Mouse (Mus musculus): ENCODE data around the gene Riiad1.

The Riiad1 gene

DNA sequence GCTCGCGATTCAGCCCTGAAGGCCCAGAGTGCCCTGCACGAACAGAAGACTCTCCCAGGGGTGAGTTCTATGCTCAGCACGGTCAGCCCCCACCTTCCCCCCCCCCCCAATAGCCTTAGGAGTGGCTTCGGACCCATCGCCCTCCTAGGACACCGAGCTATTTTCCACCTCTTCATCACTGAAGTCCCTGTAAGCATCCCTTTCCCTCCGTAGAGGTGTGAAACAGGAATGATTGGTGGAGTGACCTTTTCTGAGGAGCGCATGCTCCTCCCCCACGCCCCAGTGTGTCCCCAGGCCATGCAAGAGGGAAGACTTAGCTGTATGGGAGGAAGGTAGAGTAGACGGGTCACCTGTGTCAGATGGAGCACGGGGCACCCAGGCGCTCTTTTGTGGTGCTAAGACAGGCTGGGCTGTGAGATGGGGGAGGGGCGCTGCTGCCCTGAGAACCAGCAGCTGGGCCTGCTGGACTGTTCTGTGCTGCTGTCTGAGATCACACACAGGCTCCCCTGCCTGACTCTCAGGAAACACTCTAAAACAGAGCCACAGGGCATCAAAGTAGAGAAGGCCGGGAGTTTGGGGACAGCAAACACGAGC is at the start of gene Riiad1:
Gene Riiad1 (minus strand): TSS at position 51 of the 594 bp plus-strand sequence.
- in situ Hi-C loops (cut with MboI, MseI): no loop called here

DNA sequence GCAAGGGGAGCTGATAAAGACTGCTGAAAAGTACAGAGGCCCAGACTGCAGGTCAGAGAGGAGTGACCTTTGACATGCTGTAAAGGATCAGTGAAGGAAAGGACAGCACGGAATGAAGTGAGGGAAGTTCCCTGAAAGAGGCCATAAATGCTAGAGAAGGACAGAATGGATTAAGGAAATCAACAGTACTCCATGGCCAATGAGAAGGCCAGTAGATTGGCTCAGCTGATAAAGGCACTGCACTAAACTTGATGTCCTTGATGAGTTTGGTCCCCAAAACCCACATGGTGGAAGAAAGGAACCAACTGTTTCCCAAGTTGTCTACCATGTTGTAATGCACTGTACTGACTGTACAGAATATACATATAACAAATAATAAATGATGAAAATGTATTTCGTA is 46.6 kb upstream of the Riiad1 start:
- in situ Hi-C loops (cut with MboI, MseI): loop anchor here (10.0 kb wide), 1 partner anchor 78 kb away; no protein-coding TSS in a partner anchor

DNA sequence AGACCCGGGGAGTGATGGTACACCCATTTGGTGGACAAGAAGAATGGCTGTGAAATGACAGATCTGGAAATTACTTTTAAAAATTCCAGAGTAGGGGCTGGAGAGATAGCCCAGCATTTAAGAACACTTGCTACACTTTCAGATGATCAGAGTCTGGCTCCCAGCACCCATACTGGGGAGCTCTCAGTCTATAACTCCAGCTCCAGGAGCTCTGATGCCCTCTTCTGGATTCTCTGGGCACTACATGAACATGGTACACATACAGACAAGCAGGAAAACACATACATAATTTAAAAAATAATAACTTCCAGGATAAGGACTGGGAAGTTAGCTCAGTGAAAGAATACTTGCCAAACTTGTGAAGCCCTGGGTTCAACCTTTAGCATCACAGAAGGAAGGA is 26.5 kb upstream of the Riiad1 start:
- in situ Hi-C loops (cut with MboI, MseI): no loop called here

GRCm38 (mm10) chr3:94502243-94502642 is 22.1 kb upstream of the Riiad1 start:
- in situ Hi-C loops (cut with MboI, MseI): no loop called here

DNA sequence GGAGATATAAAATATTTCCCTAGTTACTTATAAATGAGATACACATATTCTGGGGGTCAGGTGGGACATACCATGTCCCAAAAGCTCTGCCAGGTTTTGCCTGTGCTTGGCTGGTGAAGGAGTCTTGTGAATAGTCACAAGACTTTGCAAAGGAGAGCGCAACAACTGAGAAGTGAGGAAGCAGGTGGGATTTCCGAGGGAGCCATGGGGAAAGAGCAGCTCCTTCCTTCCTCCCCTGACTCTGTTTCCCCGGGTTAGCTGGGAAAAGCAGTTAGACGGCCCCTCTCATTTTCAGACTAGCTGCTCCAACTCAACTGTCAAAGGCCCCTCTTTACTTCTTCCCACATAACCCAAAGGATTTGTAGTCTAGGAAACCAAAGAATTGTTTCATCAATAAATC is 17.0 kb upstream of the Riiad1 start:
- in situ Hi-C loops (cut with MboI, MseI): no loop called here

DNA sequence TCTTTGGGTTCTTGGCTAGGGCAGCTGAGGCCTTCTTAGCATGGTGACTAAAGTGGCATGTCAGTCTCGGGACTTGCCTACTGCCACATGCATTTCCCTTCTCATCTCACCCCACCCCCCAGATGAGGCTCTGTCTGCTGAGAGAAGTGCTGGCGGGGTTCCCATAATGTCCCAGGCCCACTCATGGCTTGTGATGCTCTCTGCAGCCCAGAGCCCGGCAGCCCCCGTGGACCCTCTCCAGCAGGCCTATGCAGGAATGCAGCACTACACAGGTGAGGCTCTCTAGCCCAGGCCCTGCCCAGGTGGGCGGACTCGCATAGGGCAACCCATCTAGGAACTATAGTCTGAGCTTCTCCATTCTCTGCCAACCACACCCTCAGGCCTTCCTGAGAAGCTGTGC is 7.4 kb upstream of the Riiad1 start:
- in situ Hi-C loops (cut with MboI, MseI): no loop called here

- in situ Hi-C loops (cut with MboI, MseI): no loop called here
Observed at GRCm38 (mm10) chr3:94485922-94486321, 5.8 kb upstream of the Riiad1 start.

- in situ Hi-C loops (cut with MboI, MseI): no loop called here
Observed at GRCm38 (mm10) chr3:94483790-94484439, 3.8 kb upstream of the Riiad1 start.

DNA sequence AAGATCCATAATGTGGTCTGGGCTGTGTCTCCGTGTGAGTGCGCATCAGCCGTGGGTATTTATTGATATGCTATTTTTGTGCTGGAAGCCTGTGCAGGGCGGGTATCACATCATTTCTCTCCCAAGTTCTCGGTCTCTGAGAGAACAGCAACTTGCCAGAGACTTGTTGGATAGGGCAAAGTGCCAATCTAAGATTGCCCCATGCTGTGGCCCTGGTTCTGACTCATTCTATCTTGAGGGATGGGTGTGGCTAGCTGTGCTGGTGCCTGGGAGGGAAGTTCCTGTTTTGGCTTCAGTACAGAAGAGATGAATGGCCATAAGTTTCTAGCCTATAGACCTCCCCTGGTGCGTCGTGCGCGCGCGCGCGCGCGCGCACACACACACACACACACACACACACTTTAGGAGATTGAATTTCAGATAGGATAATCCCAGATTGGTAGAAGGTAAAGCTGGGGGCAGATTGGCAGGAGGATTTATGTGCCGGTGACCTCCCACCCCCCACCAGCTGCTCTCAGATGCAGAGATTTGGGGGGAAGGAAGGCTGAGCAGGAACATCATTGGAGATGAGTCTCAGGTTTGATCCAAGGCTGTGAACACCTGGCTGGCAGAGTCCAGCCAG is 2.7 kb upstream of the Riiad1 start:
- in situ Hi-C loops (cut with MboI, MseI): no loop called here

DNA sequence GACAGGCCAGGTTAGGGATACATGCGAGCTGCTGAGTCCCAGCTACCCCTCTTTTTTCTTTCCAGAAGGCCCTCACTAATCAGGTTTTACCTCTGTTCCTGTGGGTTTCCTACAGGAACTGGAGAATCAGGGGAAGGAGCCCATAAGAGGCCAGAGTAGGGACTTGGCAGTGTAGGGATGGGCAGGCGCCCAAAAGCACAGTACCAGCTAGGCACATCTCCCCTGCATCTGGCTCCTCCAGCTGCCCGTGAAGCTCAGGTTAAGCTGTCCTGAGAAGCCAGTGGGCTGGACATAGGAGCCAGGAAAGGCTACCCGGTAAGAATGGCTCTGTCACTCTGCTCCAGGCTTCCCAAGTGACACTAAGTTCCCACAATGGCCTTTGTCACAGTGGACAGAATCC is 1.3 kb upstream of the Riiad1 start:
- in situ Hi-C loops (cut with MboI, MseI): no loop called here

DNA sequence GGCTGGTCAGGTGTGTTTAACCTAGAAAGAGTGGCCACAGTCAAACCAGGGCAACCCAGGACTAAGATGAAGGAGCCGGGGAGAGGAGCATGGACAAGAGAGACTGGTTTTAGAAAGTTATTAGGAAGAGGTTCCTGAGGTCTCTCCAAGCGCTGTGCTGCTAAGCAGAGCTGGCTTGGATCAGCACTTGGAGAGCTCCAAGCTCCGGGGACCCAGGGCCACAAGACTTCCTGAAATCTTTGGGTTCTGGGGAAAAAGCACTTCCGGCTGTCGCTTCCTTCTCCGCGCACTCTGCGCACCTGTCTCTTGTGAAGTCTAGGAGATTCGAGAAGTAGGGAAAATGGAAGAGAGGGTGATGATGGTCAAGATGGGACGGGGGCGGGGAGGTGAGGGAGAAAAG is 577 bp downstream of the Riiad1 start:
- in situ Hi-C loops (cut with MboI, MseI): no loop called here

- in situ Hi-C loops (cut with MboI, MseI): no loop called here
Observed at GRCm38 (mm10) chr3:94478591-94479169, 1.5 kb downstream of the Riiad1 start.

DNA sequence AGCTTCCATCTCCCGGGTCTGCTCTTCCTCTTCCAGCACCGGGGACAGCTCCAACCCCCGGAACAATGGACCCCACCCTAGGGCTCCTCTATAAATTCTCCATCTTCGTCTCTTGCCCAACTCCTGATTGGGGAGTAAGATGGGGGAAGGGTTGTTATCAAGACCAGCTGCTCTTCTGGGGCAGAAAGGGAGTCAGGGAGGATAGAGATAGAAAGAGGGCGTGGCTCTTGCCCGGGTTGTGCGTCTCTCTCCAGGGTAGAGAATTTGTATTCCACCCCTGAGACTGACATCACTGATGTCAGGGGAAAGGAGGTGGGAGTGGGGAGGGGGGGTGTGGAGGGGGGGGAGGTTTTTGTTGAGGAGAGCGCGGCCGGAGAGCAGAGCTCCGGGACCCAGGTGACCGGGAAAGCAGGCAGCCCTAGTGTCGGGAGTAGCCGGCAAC is 2.1 kb downstream of the Riiad1 start, which contains the start of gene Celf3:
Gene Celf3 (plus strand): TSS at position 315 of the 442 bp plus-strand sequence.
- in situ Hi-C loops (cut with MboI, MseI): no loop called here

DNA sequence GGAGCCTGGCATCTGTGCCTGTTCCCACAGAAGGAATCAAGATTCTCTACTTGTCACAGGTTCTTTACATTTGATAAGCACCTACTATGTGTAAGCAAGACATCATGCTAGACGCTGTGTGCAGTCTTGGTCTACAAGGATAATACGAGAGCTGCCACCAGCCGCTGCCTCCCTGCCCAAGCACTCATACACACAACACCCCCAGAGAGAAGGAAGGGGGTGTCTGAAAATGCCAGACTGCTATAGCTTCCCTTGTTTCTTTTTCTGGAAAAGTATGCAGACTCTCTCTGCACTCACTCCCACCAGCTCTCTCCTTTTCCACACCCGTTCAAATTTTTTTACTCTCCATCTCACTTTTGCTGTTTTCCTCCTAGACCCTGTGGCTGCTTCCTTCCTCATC is 2.7 kb downstream of the Riiad1 start:
- in situ Hi-C loops (cut with MboI, MseI): no loop called here

DNA sequence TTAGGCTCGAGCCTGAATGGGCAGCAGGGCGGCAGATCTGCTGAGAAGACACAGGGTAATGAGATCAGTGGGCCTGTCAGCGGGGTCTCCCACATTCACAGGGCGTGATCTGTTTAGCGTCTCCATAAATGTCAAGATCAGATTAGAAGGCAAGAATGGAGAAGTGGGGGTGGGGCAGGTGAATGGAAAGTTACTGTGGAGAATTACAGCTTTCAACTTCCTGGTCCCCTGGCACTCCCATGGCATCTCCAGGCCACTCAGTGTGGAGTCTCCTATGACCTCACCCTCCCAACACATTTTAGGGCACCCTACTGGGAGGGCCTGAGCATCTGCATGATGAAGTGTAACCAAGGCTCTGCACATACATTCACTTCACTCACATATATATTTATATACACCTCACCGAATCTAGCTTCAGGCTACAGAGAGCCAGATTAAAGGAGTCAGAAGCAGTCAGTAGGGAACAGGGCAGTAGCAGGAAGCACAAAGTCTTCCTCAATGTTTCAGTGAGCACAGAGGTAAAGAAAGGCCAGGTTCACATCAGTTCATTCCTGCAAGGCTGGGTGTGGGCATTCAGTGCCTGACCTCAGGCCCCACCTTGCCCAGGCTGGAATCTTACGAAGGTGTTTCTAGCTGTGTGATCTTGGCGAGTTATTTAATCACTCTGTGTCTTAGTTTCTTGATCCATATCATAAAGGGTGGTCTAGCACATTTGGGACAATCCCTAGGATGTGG is 3.7 kb downstream of the Riiad1 start:
- in situ Hi-C loops (cut with MboI, MseI): no loop called here

- in situ Hi-C loops (cut with MboI, MseI): no loop called here
Observed at GRCm38 (mm10) chr3:94473567-94474232, 6.4 kb downstream of the Riiad1 start.

DNA sequence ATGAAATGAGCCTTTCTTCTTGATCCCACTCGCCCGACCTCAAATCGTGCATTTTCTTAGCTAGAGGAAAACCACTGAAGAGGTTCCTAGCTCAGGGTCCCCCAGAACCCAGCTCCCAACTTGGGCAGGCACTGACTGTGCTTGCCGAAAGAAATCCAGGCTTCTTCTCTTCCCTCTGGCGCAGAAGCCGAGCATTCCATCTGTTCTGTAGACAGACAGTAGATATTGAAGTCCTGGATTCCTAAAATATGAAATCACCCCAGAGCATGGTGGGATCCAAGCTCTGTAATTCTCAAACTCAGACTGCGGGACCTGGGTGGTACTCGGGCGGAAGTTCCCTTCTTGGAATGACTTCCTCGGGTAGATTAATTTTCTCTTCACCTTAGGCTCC is 7.0 kb downstream of the Riiad1 start:
- in situ Hi-C loops (cut with MboI, MseI): no loop called here

DNA sequence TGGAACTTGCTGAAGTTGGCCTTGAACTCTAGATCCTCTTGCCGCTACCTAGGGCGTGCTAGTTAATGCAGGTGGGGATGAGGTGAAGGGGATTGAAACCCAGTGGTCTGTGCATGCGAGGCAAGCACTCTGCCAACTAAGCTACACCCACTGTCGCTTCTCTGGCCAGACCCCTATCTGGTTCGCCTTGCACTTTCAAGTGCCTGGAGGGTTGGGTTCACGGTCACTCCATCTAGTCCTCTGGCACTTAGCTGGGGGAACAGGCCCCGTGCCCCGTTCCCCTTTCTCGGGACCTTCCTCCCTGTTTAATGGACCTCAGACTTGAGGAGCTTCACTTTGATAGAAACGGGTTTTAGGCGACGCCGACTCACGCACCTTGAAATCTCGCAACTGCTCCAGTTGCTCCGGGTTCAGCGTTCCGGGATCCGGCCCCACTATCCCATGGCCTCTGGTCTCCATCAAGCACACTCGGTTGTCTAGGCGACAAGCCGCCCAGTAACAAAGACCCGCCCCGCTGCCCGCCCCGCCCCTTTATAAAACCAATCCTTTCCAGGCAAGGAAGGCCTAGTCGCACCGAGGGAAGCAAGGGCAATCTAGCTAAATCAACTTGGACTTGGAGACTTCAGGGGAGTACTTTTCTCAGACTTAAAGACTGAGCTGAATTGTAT is 7.6 kb downstream of the Riiad1 start:
- in situ Hi-C loops (cut with MboI, MseI): no loop called here

- in situ Hi-C loops (cut with MboI, MseI): no loop called here
Observed at GRCm38 (mm10) chr3:94468931-94469330, 11.2 kb downstream of the Riiad1 start.

DNA sequence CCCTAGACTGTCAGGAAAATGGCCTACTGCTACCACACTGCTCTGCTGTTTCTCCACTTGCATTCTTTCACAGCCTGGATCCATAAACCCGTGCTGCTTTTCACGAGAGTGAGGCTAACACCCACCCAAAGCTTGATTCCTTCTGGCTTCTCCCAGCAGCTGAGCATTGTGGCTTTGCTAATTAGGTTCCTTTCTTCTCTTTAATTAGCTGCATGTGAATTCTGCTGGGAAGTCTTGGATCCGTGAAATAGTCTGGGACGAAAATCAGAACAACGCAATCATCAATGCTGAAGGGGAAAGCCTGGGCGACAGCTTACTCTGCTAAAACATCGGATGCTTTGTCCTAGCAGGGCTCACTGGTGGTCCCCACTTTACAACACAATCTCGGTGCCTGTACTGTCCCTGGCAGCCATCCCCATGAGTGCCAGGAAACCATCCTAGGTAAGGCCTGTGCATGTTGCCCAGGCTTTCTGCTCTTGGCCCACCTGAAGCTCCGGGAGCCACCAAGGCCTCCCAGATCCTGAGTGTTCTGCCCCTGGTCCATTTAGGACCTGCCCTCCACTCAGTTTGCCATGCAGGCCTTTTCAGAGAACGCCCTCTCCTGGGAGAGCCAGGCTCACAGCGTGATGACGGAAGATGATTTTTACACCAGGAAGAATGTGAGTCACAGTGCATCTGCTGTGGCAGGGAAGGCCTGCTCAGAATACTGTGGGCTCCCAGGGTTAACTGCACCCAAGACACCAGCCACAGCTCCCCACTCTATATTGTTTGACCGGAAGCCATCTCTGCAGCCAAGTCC is 14.3 kb downstream of the Riiad1 start:
- in situ Hi-C loops (cut with MboI, MseI): no loop called here

All from regulatory T cell (primary cell).